Mouse (Mus musculus) lung, embryonic 16.5 days (tissue): ENCODE measurements around the gene Thrap3. TPM values are rescaled to one million over a fixed set of nuclear protein-coding genes. Genes with fewer than 3 reads are reported as not detected.
A peak's percentile ranks its signal among the peaks of the same experiment; 100 is the strongest.

ENCODE experiments used
- ATAC-seq: fragments of 200-750 bp; cut with Nextera tagmentation; 2 replicates; pipeline ENCODE4 v1.8.0; 2017; ENCODE audit warnings: low read depth, mild to moderate bottlenecking, moderate library complexity
- H3K27ac ChIP-seq: fragments of 300-500 bp; sonication (generic); 2 replicates; pipeline ENCODE4 v1.5.1; 2014; ENCODE audit warnings: mild to moderate bottlenecking, control low read depth, low read length
- H3K27me3 ChIP-seq: fragments of 300-500 bp; sonication (generic); 2 replicates; pipeline ENCODE4 v1.6.1; 2014; ENCODE audit warnings: low read depth, low read length, mixed read lengths; ENCODE audit not compliant: control insufficient read depth, insufficient read depth
- H3K36me3 ChIP-seq: fragments of 300-500 bp; sonication (generic); 2 replicates; pipeline ENCODE4 v1.6.1; 2014; ENCODE audit warnings: low read length; ENCODE audit not compliant: control insufficient read depth, insufficient read depth
- H3K4me1 ChIP-seq: fragments of 300-500 bp; sonication (generic); replicated peaks from 2 replicates; pipeline ENCODE4 v1.6.1; 2014; ENCODE audit warnings: low read length, mixed read lengths; ENCODE audit not compliant: control insufficient read depth, insufficient read depth
- H3K4me2 ChIP-seq: fragments of 300-500 bp; sonication (generic); 2 replicates; pipeline ENCODE4 v1.6.1; 2014; ENCODE audit warnings: low read depth, low read length, control low read depth
- H3K4me3 ChIP-seq: fragments of 300-500 bp; sonication (generic); 2 replicates; pipeline ENCODE4 v1.5.1; 2014; ENCODE audit warnings: mild to moderate bottlenecking, low read length, control low read depth
- H3K9ac ChIP-seq: fragments of 300-500 bp; sonication (generic); 2 replicates; pipeline ENCODE4 v1.6.1; 2014; ENCODE audit warnings: low read length, control low read depth
- H3K9me3 ChIP-seq: fragments of 300-500 bp; sonication (generic); 2 replicates; pipeline ENCODE4 v1.6.1; 2016; ENCODE audit warnings: low read length; ENCODE audit not compliant: control insufficient read depth
- WGBS: fragments of 180-500 bp; shearing (Covaris S2); extraction: QIAGEN DNeasy Blood & Tissue Kit; methylation state at CpG from one replicate; pipeline ENCODE4 v1.1.7; 2014; 5-methylcytosine and 5-hydroxymethylcytosine counted together
- polyA plus RNA-seq: library from polyadenylated mRNA; unstranded; fragments of >200 nt; fragmentation: Nextera tagmentation; extraction: Ambion mirVana; gene quantifications from 2 replicates; pipeline ENCODE4 v1.2.1, GENCODE M21; 2015

Thrap3 gene
- polyA plus RNA-seq, 1 experiment from 2014 or later = 213 TPM

- H3K4me1 ChIP-seq = peaks cover 25% of the 10 kb centered on the region
- H3K9me3 ChIP-seq = no peaks in the 10 kb centered on the region
- H3K4me3 ChIP-seq = peak overlapping the region; percentile 76
- 63% methylated on average over 10 of the region's 10 CpGs for WGBS
- H3K9ac ChIP-seq = peak overlapping the region; percentile 68
- H3K27me3 ChIP-seq = no peaks in the 10 kb centered on the region
- peak overlapping the region; percentile 62 for H3K4me2 ChIP-seq
- H3K27ac ChIP-seq = peak overlapping the region; percentile 95
- no peaks in the 10 kb centered on the region for H3K36me3 ChIP-seq
- no peak for ATAC-seq
These were observed 856 bp upstream of the Thrap3 start for GRCm38 (mm10) chr4:126203336-126203895.

DNA sequence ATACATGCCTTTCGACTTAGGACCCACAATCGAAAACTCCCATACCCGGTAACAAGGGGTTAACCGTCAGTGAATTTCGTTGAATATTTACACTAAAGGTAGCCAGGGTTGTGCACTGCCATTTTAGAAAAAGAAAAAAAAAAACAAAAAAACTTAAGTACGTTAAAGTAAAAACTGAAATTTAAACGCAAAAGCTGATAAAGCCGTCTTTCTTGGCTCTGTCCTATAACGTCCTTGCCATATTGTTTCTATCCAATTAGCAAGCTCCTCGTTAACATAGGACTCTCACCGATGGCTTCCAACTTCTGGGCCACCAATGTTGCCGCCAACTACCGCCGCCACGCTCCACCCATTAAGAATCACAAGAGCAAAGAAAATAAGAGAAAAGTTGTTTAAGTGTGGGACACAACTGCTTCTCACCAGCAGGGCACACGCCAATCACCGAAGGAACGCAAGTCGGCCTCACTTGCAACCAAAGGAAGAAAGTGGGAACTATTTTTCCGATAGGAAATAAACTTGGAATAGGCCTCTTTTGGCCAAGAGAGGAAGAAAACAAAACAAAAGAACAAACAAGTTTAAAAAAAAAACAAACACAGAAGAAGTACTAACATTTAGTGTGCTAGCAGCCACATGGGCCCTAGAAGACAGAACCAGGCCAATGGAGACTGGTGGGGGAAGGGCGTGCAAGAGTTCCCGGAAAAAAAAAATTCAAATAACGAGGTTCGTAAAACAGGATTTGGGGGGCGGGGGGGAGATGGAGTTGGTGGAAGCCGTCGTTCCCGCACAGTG, 852 bp downstream of the Thrap3 start:
- Histone ChIP-seq H3K4me2 (peak overlapping the region; percentile 82), H3K36me3 (no peaks in the 10 kb centered on the region), H3K9ac (peak overlapping the region; percentile 91), H3K27ac (peak overlapping the region; percentile 99), H3K9me3 (no peaks in the 10 kb centered on the region), H3K27me3 (no peaks in the 10 kb centered on the region), H3K4me1 (peaks cover 35% of the 10 kb centered on the region), H3K4me3 (peak overlapping the region; percentile 76)
- WGBS = under 1% methylated on average over 28 of the region's 28 CpGs
- no peak for ATAC-seq

GRCm38 (mm10) chr4:126200656-126201055, 1.9 kb downstream of the Thrap3 start:
- ATAC-seq = no peak
- Histone ChIP-seq H3K9ac (peak overlapping the region; percentile 91), H3K4me3 (peak overlapping the region; percentile 76), H3K27me3 (no peaks in the 10 kb centered on the region), H3K36me3 (no peaks in the 10 kb centered on the region), H3K4me2 (peak overlapping the region; percentile 82), H3K9me3 (no peaks in the 10 kb centered on the region), H3K27ac (no peak overlapping the region), H3K4me1 (peaks cover 35% of the 10 kb centered on the region)
- WGBS = 14% methylated on average over 2 of the region's 2 CpGs

- Histone ChIP-seq H3K4me2 (peak overlapping the region; percentile 82), H3K27ac (no peak overlapping the region), H3K27me3 (no peaks in the 10 kb centered on the region), H3K4me3 (peak overlapping the region; percentile 76), H3K9me3 (no peaks in the 10 kb centered on the region), H3K4me1 (peaks cover 35% of the 10 kb centered on the region), H3K36me3 (no peaks in the 10 kb centered on the region), H3K9ac (peak overlapping the region; percentile 91)
- 9% methylated on average over 1 of the region's 1 CpGs for WGBS
- no peak for ATAC-seq
These were observed 2.5 kb downstream of the Thrap3 start for GRCm38 (mm10) chr4:126200036-126200435.

- ATAC-seq = no peak
- H3K27me3 ChIP-seq = no peaks in the 10 kb centered on the region
- no peaks in the 10 kb centered on the region for H3K36me3 ChIP-seq
- H3K4me2 ChIP-seq = peak overlapping the region; percentile 82
- H3K27ac ChIP-seq = no peak overlapping the region
- H3K4me1 ChIP-seq = peaks cover 35% of the 10 kb centered on the region
- WGBS = 58% methylated on average over 6 of the region's 6 CpGs
- peak overlapping the region; percentile 76; the same call in 1 of the 2 replicates for H3K4me3 ChIP-seq
- no peak overlapping the region for H3K9ac ChIP-seq
- no peaks in the 10 kb centered on the region for H3K9me3 ChIP-seq
These were observed 3.0 kb downstream of the Thrap3 start for GRCm38 (mm10) chr4:126199556-126199955.

DNA sequence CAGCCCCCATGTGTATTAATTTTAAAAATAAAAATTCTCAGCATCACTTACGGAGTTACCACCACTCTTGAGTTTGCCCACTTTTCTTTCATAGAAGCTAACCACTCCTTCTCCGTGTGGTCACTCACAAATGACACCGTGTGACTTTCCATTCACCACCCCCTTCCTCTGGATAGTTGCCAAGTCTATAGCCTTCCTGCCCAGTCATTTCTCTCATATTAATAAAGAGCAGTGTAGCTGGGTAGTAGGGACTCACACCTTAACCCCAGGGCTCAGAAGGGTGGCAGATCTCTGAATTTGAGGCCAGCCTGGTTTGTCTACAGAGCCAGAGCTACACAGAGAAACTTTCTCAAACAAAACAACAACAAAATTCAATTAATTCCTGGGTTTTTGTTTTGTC, 5.1 kb downstream of the Thrap3 start:
- no peak overlapping the region for H3K9ac ChIP-seq
- no peaks in the 10 kb centered on the region for H3K9me3 ChIP-seq
- H3K4me3 ChIP-seq = no peak overlapping the region
- H3K27ac ChIP-seq = no peak overlapping the region
- 46% methylated on average over 3 of the region's 3 CpGs for WGBS
- ATAC-seq = no peak
- H3K36me3 ChIP-seq = peaks cover 11% of the 10 kb centered on the region; the same call in 1 of the 2 replicates
- peaks cover 32% of the 10 kb centered on the region for H3K4me1 ChIP-seq
- H3K27me3 ChIP-seq = no peaks in the 10 kb centered on the region
- peak overlapping the region; percentile 1; the same call in 1 of the 2 replicates for H3K4me2 ChIP-seq

- Histone ChIP-seq H3K4me2 (no peak overlapping the region), H3K27ac (no peak overlapping the region), H3K4me1 (peaks cover 23% of the 10 kb centered on the region), H3K27me3 (no peaks in the 10 kb centered on the region), H3K36me3 (peaks cover 21% of the 10 kb centered on the region), H3K9ac (no peak overlapping the region), H3K4me3 (no peak overlapping the region), H3K9me3 (no peaks in the 10 kb centered on the region)
- ATAC-seq = no peak
- WGBS = 93% methylated on average over 4 of the region's 4 CpGs
These were observed 7.6 kb downstream of the Thrap3 start for GRCm38 (mm10) chr4:126194916-126195315.

- Histone ChIP-seq H3K4me2 (no peak overlapping the region), H3K9ac (no peak overlapping the region), H3K27ac (no peak overlapping the region), H3K4me1 (peaks cover 17% of the 10 kb centered on the region), H3K36me3 (peaks cover 23% of the 10 kb centered on the region), H3K27me3 (no peaks in the 10 kb centered on the region), H3K4me3 (no peak overlapping the region), H3K9me3 (no peaks in the 10 kb centered on the region)
- ATAC-seq = no peak
These were observed 8.3 kb downstream of the Thrap3 start for GRCm38 (mm10) chr4:126194216-126194615.

DNA sequence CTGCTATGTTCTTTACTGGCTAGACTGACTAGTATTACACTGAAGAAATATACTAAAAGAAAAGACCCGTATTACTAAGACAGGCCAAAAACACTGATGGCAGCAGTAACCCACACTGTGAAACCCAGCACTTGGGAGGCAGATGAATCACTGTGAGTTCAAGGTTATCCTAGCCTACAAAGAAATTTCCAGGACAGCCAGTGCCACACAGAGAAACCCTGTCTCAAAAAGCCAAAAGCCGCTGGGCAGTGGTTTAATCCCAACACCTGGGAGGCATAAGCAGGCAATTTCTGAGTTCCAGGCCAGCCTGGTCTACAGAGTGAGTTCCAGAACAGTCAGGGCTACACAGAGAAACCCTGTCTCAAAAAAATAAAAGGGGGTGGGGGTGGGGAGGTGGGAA, 11.9 kb downstream of the Thrap3 start:
- Histone ChIP-seq H3K27ac (no peak overlapping the region), H3K4me3 (no peak overlapping the region), H3K9me3 (no peaks in the 10 kb centered on the region), H3K4me2 (no peak overlapping the region), H3K4me1 (peaks cover 3% of the 10 kb centered on the region; the same call in 1 of the 2 replicates), H3K9ac (no peak overlapping the region), H3K27me3 (no peaks in the 10 kb centered on the region), H3K36me3 (peaks cover 23% of the 10 kb centered on the region)
- 88% methylated on average over 2 of the region's 2 CpGs for WGBS
- ATAC-seq = no peak
